Mouse (Mus musculus) kidney, adult 2 months (tissue): Measurements from ENCODE around the gene Riiad1.

Source experiments
- CTCF ChIP-seq: fragments of 200-500 bp; conservative IDR thresholded peaks from 2 replicates; pipeline ENCODE4 v1.5.1; 2011; ENCODE audit warnings: low read depth, mild to moderate bottlenecking, control low read depth, low read length, moderate library complexity, mixed read lengths; ENCODE audit not compliant: insufficient read depth, insufficient read length
- POLR2A ChIP-seq: fragments of 200-500 bp; IDR thresholded peaks from one replicate; pipeline ENCODE4 v1.6.1; 2011; ENCODE audit warnings: low read depth, low read length, control low read depth

- TF ChIP-seq POLR2A (no peak), CTCF (no peak)
Measured at GRCm38 (mm10) chr3:94472447-94473114, 7.6 kb downstream of the Riiad1 start.
